Mouse (Mus musculus): ENCODE results near the gene Slc8b1.

- TF ChIP-seq POLR2A (IDR thresholded peaks at IDR 0.05; ENCODE audit: control insufficient read depth, low read depth, low read length) (no peak), CTCF (IDR thresholded peaks at IDR 0.05; ENCODE audit: control insufficient read depth, insufficient read depth, insufficient replicate concordance, low read depth, low read length) (no peak)
These were observed 39.2 kb downstream of the Slc8b1 start for GRCm38 (mm10) chr5:120550137-120550536.

All from testis, adult 2 months (tissue).